Mouse (Mus musculus) neural tube, embryonic 10.5 days (tissue): ENCODE measurements around the gene Nudt21.

Experiments
- DNase-seq: peaks from one replicate; pipeline ENCODE4 v3.0.0-alpha.2; 2017; ENCODE audit warnings: low spot score; ENCODE audit errors: extremely low spot score

The Nudt21 gene

DNA sequence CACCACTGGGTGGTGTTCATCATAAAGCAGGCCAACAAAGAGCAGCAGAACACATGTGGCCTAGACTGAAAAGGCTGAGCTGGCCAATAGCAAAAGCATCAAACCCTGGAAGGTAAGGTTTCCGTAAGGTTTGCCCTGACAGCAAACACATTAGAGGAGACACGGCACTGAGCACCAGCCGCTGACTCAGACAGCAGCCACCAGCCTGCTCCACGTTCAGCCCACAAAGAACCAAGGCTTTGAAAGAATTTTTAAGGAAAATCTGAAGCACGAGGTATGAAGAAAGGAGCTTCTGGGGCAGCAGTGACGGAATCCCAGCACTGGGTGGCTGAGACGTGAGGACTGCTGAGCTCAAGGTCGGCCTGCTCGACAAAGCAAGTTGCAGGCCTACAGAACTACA is 32.7 kb downstream of the Nudt21 start:
- no peak for DNase-seq

GRCm38 (mm10) chr8:93998961-93999360 is 37.9 kb downstream of the Nudt21 start:
- DNase-seq, result no peak

- DNase-seq, result no peak
Measured at GRCm38 (mm10) chr8:93989739-93990138, 47.1 kb downstream of the Nudt21 start.

DNA sequence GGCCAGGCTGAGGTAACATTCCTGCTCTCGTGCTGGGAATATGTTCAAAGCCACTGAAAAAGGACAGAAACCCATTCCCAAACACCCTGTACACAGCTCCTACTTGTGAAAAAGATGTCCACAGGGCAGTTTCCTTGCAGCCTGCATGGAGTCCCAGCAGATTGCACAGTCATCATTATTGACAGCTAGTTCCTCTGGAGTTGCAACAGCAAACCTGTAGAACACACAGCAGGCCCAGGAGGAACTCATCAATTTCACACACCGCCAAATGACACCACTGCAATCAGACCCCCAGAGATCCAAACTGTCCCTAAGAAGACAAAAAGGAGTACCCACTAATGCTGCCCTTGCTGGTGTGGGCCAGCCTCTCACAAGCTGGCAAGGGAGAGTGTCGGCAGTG is 52.1 kb downstream of the Nudt21 start:
- DNase-seq, result no peak

DNA sequence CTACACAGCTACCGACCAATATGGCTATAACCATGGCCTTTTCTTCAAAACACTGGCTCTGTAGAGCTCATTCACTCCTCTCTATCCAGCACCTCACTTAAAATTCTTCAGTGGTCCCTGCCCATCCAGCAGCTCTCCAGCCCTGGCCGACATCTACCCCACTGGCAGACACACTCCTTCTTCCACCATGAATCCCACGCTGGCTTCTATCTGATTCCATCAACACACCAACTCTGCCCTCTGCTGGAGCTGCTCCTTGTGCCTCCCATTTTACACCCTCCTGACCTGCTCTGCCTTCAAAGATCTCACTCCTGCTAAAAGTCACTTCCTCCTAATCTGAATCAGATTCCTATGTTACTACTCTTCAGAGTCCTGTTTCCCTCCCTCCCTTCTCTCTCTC is 53.0 kb downstream of the Nudt21 start:
- no peak for DNase-seq

DNA sequence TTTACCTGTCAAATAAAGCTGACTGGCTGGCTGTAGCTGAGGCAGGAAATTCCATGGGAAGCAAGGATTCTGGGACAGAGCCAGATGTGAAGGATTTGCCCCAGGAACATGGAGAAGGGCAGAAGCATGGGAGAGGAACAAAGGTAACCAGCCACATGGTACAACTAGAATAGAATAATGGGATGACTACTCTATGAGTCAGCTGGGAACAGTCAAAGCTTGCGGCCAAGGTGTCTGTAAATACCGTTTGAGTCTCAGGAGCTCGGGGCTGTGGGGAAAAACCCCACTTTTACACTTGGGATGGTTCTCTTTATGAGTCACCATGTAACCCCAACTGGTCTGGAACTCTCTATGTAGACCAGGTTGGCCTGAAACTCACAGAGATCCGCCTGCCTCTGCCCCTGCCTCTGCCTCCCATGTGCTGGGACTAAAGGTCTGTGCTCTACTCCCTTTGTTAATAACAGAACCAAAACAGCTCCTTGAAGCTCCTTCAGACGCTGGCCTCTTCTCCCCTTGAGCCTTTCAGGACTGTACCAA is 55.1 kb downstream of the Nudt21 start:
- DNase-seq, result no peak

GRCm38 (mm10) chr8:93980141-93980540 is 56.7 kb downstream of the Nudt21 start:
- DNase-seq, result no peak

GRCm38 (mm10) chr8:93976446-93977211 is 60.2 kb downstream of the Nudt21 start:
- no peak for DNase-seq

GRCm38 (mm10) chr8:93975358-93975757 is 61.5 kb downstream of the Nudt21 start:
- no peak for DNase-seq

DNA sequence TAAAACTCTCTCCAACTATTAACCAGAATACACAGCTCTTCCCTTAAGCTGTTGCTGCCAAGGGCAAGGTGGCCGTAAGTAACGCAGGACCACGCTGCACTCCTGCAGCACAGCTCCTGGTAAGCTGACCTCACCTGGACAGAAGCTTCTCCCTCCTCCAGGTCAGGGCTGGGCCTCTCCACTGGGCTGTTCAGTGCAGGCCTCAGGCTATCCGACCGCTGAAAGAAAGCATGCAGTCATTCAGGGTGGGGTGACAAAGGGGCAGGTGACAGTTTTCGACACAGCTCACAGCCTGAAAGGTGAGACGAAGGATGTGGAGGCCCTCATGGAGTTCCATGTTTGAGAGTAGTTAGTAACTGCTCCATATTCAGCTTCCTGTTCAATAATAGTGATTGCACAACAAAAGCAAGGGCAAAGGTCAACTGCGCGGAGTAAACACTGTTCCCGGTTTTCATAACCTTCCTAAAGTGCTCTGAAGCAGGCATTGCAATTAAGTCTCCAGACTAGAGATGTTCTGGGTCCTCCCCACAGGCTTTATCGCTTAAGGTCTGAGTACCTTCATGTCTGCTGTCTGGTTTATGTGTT is 62.1 kb downstream of the Nudt21 start:
- no peak for DNase-seq

DNA sequence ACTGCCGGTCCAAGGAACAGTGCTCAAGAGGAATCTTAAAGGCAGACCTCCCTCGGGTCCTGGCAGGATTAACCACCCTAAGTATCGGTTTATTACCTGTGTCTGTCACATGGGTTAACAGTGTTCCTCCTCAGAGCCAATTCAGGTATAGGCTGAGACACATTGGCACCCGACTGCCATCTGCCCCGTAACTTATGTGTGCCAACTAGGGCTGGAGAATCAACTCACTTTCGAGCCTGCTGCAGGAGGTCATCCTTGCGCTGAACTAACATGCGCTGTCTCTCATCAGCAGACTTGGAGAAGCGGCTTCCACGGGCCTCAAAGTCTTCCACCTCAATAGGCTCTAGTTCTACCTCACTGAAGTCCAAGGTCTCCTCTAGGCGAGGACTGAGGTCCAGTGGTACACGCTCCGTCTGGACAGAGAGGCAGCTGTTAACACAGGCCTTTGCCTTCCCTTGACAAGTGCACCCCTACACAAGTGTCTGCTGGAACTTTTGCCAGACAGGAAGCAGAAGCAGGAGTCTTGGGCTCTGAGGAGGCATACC is 62.9 kb downstream of the Nudt21 start:
- DNase-seq, result no peak

DNA sequence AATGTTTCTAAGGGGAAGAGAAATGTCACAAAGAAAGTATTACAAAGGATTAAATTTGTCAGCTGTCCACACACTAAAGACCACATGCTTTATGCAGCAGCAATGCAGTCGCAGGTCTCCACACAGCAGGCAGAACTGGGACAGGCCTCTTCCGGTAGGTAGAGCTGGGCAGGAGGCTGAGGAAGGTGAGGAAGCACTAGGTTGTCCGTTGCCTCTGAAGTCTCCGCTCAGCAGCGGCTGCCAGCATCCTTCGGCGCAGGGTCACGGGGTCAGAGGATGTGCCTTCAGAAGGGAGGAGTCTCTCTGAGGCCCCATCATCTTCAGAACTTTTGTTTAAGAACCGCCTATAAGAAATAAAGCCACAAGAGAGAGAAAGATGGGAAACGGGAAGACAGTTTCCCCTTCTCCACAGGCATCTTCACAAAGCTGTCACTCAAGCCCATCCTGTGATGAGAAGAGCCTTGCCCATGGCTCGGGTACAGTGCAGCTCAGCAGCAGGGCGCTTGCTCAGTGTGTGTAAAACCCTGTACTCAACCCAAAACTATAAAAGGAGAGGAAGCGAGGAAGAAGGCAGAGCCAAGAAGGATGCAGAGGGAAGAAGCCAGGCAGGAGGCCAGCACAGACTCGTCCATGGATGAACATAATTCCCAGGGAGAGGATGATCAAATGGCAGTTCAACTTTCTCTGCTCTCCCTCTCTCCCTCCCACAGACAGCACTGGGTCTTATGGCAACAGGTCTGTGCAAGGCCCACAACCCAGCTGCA is 63.7 kb downstream of the Nudt21 start:
- DNase-seq, result no peak

DNA sequence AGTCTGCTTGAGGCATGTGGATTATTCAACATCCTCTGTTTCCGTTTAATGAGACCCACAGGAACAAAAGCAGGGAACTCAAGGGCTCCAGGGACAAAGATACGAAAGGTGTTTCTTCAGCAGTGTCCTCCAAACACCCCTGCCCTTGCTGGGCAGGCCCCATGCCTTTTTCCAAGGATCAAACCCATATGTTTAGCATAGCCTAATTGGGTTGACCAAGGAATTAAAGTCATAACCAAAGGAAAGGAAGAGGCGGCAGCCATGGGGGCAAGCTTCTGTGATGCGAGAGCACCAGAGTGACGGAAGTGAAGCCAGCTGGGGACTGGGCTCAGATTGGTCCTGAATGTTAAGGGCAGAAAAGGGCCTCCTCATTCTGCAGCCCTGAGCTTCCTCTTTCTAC is 64.6 kb downstream of the Nudt21 start:
- no peak for DNase-seq

GRCm38 (mm10) chr8:93971451-93971850 is 65.4 kb downstream of the Nudt21 start:
- no peak for DNase-seq

DNA sequence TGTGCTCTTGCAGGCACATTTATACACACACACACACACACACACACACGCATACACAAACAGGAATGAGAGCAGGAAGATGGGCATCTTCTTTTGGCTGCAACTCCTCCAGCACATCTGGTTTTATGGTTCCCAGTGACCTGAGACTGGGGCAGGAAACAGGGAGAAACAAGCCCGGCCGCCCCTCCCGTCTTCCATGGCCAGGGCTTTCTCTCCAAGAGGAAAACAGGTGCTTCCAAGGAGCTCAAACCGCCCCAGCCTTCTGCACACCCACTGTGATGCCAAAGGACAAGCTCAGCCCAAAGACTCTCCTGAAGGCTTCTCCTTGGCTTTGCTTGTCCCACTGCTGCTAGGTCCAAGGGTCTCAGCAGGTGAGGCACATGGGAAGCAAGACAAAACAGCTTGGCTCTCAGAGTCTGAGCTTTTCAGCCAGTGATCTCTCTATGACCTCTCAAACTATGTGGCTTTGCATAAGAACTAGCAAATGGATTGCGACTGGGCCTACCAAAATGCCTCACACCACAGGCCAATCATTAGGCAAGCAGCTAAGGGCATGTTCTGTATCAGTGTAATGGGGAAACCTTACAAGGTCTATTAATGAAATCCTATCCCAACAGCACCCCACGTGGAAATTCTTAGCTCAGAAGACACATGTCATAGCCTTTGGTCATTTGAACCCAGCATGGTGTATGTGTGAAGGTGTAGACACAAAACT is 67.0 kb downstream of the Nudt21 start:
- DNase-seq, result no peak

GRCm38 (mm10) chr8:93968293-93968692 is 68.5 kb downstream of the Nudt21 start:
- DNase-seq, result no peak
